Mouse (Mus musculus): Measurements from ENCODE around the gene Rassf3. TPM values are rescaled to one million over a fixed set of nuclear protein-coding genes. Genes with fewer than 3 reads are reported as not detected.

Rassf3 gene
- polyA plus RNA-seq, 1 experiment: 2.0 TPM

GRCm38 (mm10) chr10:121443791-121444190, 32.4 kb downstream of the Rassf3 start:
- Histone ChIP-seq H3K27ac (ENCODE audit: control insufficient read depth, insufficient read depth, low read depth, low read length) (no peak overlapping the region), H3K4me1 (ENCODE audit: control insufficient read depth, insufficient read depth, low read length) (no peaks in the 10 kb centered on the region; the same call in 1 of the 2 replicates), H3K4me3 (ENCODE audit: control insufficient read depth, low read depth, low read length) (no peak overlapping the region), H3K27me3 (ENCODE audit: control insufficient read depth, insufficient read depth, low read length) (no peaks in the 10 kb centered on the region), H3K36me3 (ENCODE audit: control insufficient read depth, insufficient read depth, low read length) (no peaks in the 10 kb centered on the region)
- TF ChIP-seq CTCF (IDR thresholded peaks at IDR 0.05; ENCODE audit: control insufficient read depth, insufficient read depth, insufficient replicate concordance, low read depth, low read length) (no peak), POLR2A (IDR thresholded peaks at IDR 0.05; ENCODE audit: control insufficient read depth, low read depth, low read length) (no peak)

- Histone ChIP-seq H3K4me3 (ENCODE audit: control insufficient read depth, low read depth, low read length) (no peak overlapping the region), H3K27me3 (ENCODE audit: control insufficient read depth, insufficient read depth, low read length) (no peaks in the 10 kb centered on the region), H3K36me3 (ENCODE audit: control insufficient read depth, insufficient read depth, low read length) (no peaks in the 10 kb centered on the region), H3K4me1 (ENCODE audit: control insufficient read depth, insufficient read depth, low read length) (peaks cover 2% of the 10 kb centered on the region; the same call in 1 of the 2 replicates), H3K27ac (ENCODE audit: control insufficient read depth, insufficient read depth, low read depth, low read length) (no peak overlapping the region)
- TF ChIP-seq CTCF (IDR thresholded peaks at IDR 0.05; ENCODE audit: control insufficient read depth, insufficient read depth, insufficient replicate concordance, low read depth, low read length) (no peak), POLR2A (IDR thresholded peaks at IDR 0.05; ENCODE audit: control insufficient read depth, low read depth, low read length) (no peak)
Measured at GRCm38 (mm10) chr10:121439310-121439731, 36.8 kb downstream of the Rassf3 start.

- Histone ChIP-seq H3K27me3 (ENCODE audit: control insufficient read depth, insufficient read depth, low read length) (no peaks in the 10 kb centered on the region), H3K4me3 (ENCODE audit: control insufficient read depth, low read depth, low read length) (no peak overlapping the region), H3K36me3 (ENCODE audit: control insufficient read depth, insufficient read depth, low read length) (no peaks in the 10 kb centered on the region), H3K4me1 (ENCODE audit: control insufficient read depth, insufficient read depth, low read length) (peaks cover 2% of the 10 kb centered on the region; the same call in 1 of the 2 replicates), H3K27ac (ENCODE audit: control insufficient read depth, insufficient read depth, low read depth, low read length) (no peak overlapping the region)
- TF ChIP-seq POLR2A (IDR thresholded peaks at IDR 0.05; ENCODE audit: control insufficient read depth, low read depth, low read length) (no peak), CTCF (IDR thresholded peaks at IDR 0.05; ENCODE audit: control insufficient read depth, insufficient read depth, insufficient replicate concordance, low read depth, low read length) (no peak)
Measured at GRCm38 (mm10) chr10:121438109-121438508, 38.0 kb downstream of the Rassf3 start.

- TF ChIP-seq POLR2A (IDR thresholded peaks at IDR 0.05; ENCODE audit: control insufficient read depth, low read depth, low read length) (no peak), CTCF (IDR thresholded peaks at IDR 0.05; ENCODE audit: control insufficient read depth, insufficient read depth, insufficient replicate concordance, low read depth, low read length) (no peak)
- no peaks in the 10 kb centered on the region for H3K36me3 ChIP-seq (ENCODE audit: control insufficient read depth, insufficient read depth, low read length)
- no peaks in the 10 kb centered on the region for H3K27me3 ChIP-seq (ENCODE audit: control insufficient read depth, insufficient read depth, low read length)
- H3K4me1 ChIP-seq (ENCODE audit: control insufficient read depth, insufficient read depth, low read length): peaks cover 2% of the 10 kb centered on the region; the same call in 1 of the 2 replicates
- H3K4me3 ChIP-seq (ENCODE audit: control insufficient read depth, low read depth, low read length): no peak overlapping the region
- H3K27ac ChIP-seq (ENCODE audit: control insufficient read depth, insufficient read depth, low read depth, low read length): no peak overlapping the region
Measured at GRCm38 (mm10) chr10:121436693-121437092, 39.5 kb downstream of the Rassf3 start.

GRCm38 (mm10) chr10:121436258-121436645, 39.9 kb downstream of the Rassf3 start:
- Histone ChIP-seq H3K27ac (ENCODE audit: control insufficient read depth, insufficient read depth, low read depth, low read length) (no peak overlapping the region), H3K4me1 (ENCODE audit: control insufficient read depth, insufficient read depth, low read length) (peaks cover 2% of the 10 kb centered on the region; the same call in 1 of the 2 replicates), H3K27me3 (ENCODE audit: control insufficient read depth, insufficient read depth, low read length) (no peaks in the 10 kb centered on the region), H3K4me3 (ENCODE audit: control insufficient read depth, low read depth, low read length) (no peak overlapping the region), H3K36me3 (ENCODE audit: control insufficient read depth, insufficient read depth, low read length) (no peaks in the 10 kb centered on the region)
- TF ChIP-seq POLR2A (IDR thresholded peaks at IDR 0.05; ENCODE audit: control insufficient read depth, low read depth, low read length) (no peak), CTCF (IDR thresholded peaks at IDR 0.05; ENCODE audit: control insufficient read depth, insufficient read depth, insufficient replicate concordance, low read depth, low read length) (no peak)

GRCm38 (mm10) chr10:121435546-121436257, 40.4 kb downstream of the Rassf3 start:
- H3K4me3 ChIP-seq (ENCODE audit: control insufficient read depth, low read depth, low read length): peak overlapping the region; percentile 21; the same call in 1 of the 2 replicates
- H3K27me3 ChIP-seq (ENCODE audit: control insufficient read depth, insufficient read depth, low read length): no peaks in the 10 kb centered on the region
- TF ChIP-seq CTCF (IDR thresholded peaks at IDR 0.05; ENCODE audit: control insufficient read depth, insufficient read depth, insufficient replicate concordance, low read depth, low read length) (no peak), POLR2A (IDR thresholded peaks at IDR 0.05; ENCODE audit: control insufficient read depth, low read depth, low read length) (no peak)
- H3K36me3 ChIP-seq (ENCODE audit: control insufficient read depth, insufficient read depth, low read length): no peaks in the 10 kb centered on the region
- H3K27ac ChIP-seq (ENCODE audit: control insufficient read depth, insufficient read depth, low read depth, low read length): 0 out of 2 replicates have a peak overlapping the region, but pooled peaks have one; percentile 40
- H3K4me1 ChIP-seq (ENCODE audit: control insufficient read depth, insufficient read depth, low read length): peaks cover 2% of the 10 kb centered on the region; the same call in 1 of the 2 replicates

GRCm38 (mm10) chr10:121434441-121435103, 41.6 kb downstream of the Rassf3 start:
- H3K27me3 ChIP-seq (ENCODE audit: control insufficient read depth, insufficient read depth, low read length): no peaks in the 10 kb centered on the region
- TF ChIP-seq CTCF (IDR thresholded peaks at IDR 0.05; ENCODE audit: control insufficient read depth, insufficient read depth, insufficient replicate concordance, low read depth, low read length) (no peak), POLR2A (IDR thresholded peaks at IDR 0.05; ENCODE audit: control insufficient read depth, low read depth, low read length) (no peak)
- no peak overlapping the region for H3K27ac ChIP-seq (ENCODE audit: control insufficient read depth, insufficient read depth, low read depth, low read length)
- H3K36me3 ChIP-seq (ENCODE audit: control insufficient read depth, insufficient read depth, low read length): no peaks in the 10 kb centered on the region
- no peak overlapping the region for H3K4me3 ChIP-seq (ENCODE audit: control insufficient read depth, low read depth, low read length)
- H3K4me1 ChIP-seq (ENCODE audit: control insufficient read depth, insufficient read depth, low read length): peaks cover 2% of the 10 kb centered on the region; the same call in 1 of the 2 replicates
